Mouse (Mus musculus): ENCODE measurements around the gene Rab11a.

GRCm38 (mm10) chr9:64742453-64742852 is 4.9 kb upstream of the Rab11a start:
- TF ChIP-seq POLR2A (IDR thresholded peaks at IDR 0.05; ENCODE audit: low read depth, low read length) (no peak), CTCF (conservative IDR thresholded peaks at IDR 0.05; ENCODE audit: insufficient read depth, insufficient read length, low read depth, low read length) (no peak)
